Mouse (Mus musculus): ENCODE measurements around the gene Arhgef25.

The Arhgef25 gene

DNA sequence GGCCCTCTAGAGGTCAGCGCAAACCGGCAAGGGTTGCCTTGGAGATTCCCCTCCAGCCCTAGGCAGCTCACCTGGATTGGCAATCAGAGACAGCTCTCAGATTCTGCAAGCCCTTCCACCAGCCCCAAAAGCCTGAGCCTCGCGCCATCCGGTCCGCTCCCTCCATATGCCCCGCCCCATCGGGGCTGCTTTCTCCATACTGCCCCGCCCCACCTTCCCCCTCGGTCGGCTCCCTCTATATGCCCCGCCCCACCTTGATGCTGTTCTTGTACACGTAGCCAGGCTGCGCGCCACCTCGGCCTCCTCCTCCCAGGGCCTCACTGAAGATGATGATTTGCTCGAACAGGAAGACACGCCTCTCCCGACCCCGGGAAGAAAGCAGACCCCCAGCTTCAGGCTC is 6.1 kb downstream of the Arhgef25 start:
- DNase-seq, result no peak

DNA sequence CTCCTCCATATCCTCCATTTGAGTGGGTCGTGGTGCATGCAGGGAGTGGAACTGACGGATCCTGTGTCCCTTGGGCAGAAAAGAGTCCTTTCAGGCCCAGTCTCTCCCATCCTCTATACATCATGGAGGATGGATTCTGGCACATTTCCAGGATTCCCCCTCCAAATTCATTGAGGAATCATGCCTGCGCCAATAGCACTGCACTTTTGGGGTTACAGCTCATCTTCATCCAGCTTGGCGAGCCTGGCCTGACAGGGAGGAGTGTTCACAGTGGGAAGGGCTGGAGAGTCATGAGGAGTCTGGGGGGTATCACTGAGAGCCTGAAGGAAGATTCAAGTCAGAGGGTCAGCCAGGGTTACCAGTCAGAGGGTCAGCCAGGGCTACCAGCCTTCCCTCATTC is 7.3 kb downstream of the Arhgef25 start:
- no peak for DNase-seq

DNA sequence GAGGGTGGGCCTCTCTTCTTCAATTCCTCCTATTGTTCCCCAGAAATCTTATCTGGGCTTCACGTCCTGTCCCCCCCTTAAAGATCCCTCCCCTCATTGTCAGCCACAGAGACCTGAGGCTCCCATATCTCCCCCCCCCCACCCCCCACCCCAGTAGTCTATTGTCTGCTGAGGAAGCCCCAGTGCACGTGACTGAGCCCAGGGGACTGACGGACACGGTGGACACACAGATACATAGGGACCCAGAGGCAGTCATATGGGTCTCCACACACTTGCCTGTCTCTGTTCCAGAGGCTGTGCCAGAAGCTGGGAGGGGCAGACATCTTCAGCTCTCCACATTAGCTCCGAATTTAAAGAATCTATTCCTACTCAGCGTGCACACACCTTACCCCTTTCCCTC is 8.3 kb downstream of the Arhgef25 start:
- DNase-seq, result no peak

DNA sequence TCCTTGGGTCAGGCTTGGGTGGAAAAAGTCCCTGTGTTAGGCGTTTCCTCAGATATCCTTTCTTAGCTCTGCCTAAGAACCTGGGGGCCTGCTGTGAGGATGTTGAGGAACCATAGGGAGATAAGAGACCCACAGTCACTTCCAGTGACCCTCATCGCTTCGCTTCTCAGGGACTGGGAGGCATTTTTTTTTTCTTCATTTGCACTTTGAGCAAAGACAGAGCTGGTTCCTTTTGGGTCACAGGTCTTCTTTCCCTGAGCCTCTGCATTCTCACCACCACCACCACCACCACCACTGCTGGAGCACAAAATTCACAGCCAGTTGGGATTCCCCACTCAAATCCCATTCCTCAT is 9.2 kb downstream of the Arhgef25 start:
- no peak for DNase-seq

DNA sequence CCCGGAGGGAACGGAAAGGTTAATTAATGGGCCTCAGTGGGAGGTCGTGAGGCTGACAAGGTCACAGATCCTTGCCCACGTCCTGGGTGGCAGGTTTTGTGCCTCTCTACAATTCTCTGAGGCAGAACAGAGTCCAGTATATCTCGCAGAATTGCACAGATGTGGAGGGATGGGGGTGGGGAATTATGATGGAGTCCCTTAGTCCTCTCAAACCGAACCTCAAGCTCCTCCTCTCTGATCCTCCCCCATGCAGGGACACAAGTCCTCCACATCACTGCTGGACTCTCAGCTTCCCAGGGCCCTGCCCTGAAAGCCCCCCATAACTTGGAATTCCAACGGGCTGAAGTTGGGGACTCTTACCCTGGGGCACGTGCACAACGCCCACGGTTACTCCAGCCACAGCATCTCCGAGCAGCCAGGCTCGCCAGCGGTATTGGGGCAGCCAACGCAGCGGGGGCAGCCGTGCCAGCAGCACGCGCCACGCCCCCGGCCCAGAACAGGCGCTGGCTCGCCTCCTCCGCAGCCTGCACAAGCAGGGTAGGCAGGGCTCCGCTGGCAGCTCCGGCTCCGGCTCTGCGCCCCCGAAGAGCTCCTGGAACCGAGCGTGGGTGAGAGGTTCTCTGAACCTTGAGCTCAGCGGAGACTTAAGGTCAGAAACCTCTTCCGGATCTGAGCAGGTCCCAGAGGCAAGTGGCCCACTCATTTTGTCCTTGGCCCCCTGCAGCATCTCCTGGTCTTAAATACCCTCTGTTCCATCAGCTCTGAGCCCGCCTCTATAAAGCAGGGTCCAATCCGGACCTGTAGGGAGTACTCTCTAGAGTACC is 9.8 kb downstream of the Arhgef25 start, which contains the start of gene Slc26a10:
TSS of gene Slc26a10 (minus strand) at position 775 of the 824 bp plus-strand sequence.
- DNase-seq, result no peak

- DNase-seq, result no peak
Measured at GRCm38 (mm10) chr10:127178286-127179027, 11.4 kb downstream of the Arhgef25 start.

GRCm38 (mm10) chr10:127177719-127178118 is 12.2 kb downstream of the Arhgef25 start:
- no peak for DNase-seq

DNA sequence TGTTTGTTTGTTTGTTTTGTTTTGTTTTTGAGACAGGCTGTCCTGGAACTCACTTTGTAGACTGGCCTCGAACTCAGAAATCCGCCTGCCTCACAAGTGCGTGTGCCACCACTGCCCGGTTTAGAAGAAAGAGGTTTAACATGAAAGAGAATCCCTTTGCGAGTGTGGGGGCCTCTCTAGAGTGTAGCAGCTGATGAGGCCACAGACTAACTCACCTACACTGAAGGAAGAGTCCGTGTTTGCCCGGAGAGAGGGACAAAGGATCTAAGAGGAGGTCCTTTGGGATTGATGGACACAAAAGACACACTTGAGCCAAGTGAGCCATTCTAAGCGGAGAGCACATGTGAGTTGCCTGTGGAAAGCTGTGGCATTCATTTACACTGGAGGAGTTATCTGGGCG is 12.6 kb downstream of the Arhgef25 start:
- DNase-seq, result no peak

GRCm38 (mm10) chr10:127176756-127177155 is 13.1 kb downstream of the Arhgef25 start:
- no peak for DNase-seq

DNA sequence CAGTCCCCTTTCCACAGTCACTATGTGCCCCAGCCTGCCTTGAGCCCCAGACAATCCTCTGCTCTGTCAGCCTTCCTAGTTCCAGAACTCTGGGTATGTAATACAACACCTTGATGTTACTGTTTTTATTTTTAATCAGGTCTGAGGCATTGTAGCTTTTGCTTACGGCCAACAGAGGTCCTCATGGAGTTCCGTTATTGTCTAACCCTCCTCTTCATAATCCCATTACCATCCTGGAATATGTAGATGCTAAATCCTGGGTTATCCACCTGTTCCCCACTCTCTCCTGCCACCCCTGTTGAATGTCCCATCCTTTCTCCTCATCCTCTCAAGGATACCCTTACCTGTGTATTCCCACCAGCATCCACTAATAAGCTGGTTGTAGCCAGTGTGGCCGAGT is 13.7 kb downstream of the Arhgef25 start:
- DNase-seq, result no peak

DNA sequence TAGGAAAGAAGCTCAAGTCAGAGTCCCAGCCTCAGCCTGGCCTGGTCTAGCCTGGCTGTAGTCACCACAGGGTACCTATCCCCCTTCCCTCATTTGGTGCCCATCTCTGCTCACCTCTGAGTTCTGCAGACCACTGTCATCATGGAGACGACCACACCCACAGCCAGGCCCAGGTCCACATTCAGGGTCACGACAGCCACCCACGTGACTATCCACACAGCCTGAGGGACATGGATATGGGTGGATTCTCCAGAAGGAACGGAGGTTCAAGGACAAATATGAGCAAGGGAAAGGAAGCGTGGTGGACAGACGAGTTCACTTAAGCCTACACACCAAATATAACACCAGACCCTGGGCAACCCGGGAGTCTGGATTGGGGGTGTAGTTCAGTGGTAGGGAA is 15.7 kb downstream of the Arhgef25 start:
- DNase-seq, result no peak

GRCm38 (mm10) chr10:127173148-127174065 is 16.5 kb downstream of the Arhgef25 start:
- no peak for DNase-seq

DNA sequence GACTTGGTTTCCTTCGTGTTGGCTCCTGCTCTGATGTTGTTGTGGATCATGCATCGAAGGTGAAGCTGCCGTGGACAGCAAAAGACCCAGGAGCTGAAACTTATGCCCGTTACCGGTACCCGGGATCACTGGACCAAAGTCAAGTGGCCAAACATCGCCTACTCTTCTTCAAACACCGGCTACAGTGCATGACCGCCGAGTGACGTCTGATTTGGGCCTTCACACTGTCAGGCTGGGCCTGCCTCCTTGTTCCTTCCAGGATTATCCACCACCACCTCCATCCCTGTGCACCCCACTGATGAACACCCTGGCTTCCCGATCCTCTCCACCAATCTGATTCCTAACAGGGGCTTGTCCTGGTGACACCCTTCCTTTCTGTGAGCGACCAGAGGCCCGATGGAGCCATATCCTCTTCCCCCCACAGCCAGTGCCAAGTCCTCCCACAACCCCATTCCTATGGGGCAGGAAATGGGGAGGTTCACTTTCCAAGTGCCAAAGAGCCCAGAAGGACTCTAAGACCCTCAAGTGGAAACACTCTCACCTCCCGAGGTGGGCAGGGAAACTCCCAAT is 18.2 kb downstream of the Arhgef25 start:
- DNase-seq, result no peak

DNA sequence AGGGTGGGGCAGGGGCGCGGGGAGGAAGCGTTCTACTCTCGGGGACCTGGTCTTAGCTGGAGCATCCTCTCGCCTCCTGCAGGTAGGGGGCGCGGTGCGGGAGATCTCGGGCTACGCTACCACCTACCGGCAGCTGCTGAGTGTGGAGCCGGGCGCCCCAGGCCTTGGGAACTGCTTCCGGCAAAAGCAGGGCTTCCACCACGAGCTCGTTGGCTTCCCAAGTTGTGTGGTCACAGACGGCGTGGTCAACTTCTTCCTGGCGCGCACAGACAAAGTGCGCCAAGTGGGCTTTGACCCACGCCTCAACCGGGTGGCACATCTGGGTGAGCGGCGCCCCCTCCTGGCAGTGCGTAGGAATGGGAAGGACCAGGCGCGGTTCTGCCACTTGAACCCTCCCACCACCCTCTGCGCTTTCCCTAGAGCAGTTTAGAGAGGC is 19.0 kb downstream of the Arhgef25 start:
- DNase-seq, result peak; percentile 69 to 76

DNA sequence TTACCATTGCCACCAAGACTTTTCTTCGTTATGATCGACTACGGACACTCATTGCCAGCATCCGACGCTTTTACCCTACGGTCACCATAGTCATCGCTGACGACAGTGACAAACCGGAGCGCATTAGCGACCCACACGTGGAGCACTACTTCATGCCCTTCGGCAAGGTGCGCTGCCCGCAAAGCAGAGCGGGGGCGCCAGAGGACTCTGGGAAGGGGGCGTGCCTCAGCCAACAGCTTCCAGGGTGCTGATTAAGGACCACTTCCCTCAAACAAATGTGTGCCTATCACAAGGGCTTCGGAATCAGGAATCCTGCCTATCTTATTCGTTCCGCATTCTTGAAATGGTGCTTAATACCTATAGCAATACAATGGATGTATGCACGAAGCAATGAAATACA is 19.9 kb downstream of the Arhgef25 start:
- no peak for DNase-seq

DNA sequence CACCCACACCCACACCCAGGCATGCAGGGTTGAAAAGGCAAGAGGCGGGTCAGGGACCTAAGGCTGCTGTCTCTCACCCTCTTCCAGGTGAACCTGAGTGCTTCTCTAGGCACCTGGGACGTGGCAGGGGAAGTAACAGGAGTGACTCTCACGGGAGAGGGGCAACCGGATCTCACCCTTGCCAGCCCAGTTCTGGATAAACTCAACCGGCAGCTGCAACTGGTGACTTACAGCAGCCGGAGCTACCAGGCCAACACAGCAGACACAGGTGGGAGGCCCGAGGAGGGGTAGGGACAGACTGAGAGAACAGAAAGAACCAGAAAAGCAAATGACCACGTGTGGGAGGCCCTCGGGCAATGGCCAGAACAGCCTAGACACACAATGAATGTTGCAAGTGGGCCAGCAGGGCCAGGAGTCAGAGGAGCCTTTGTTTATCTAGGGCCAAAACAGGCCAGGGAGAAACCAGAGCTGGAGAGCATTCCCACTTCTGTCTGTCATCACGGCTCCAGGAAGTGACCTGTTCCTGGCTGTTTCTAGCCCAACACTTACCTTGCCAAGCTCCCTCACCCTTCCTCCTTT is 22.2 kb downstream of the Arhgef25 start:
- no peak for DNase-seq

DNA sequence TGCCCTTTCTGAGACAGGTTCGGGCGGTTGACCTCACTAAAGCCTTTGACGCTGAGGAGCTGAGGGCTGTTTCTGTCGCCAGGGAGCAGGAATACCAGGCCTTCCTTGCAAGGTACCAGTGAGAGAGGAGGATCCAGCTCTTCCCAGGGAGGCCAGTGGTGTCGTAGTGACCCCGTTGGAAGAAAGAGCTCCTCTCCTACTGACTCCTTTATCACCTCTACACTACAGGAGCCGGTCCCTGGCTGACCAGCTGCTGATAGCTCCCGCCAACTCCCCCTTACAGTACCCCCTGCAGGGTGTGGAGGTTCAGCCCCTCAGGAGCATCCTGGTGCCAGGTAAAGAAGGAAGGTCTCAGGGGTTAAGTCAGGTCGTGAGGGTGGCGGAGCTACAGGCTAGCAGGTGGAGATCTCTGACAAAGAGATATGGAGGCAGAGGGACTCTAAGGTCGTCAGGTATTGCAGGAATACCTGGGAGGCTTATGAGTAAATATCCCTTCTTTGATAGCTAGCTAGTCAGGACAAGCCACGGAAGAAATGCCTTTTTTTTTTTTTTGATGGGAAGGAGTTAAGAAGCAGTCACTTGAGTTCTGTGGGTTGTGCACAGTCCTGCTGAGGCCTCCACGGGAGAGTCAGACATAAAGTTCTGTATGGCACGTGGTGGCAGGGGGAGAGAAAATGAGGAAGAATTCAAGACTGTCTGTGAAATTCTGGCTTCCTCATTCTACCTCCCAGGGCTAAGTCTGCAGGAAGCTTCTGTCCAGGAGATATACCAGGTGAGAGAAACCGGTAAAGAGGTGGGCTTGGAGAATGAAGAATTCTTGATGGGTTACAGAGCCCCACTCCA is 22.9 kb downstream of the Arhgef25 start:
- no peak for DNase-seq

- DNase-seq, result no peak
Measured at GRCm38 (mm10) chr10:127166404-127166715, 23.5 kb downstream of the Arhgef25 start.

DNA sequence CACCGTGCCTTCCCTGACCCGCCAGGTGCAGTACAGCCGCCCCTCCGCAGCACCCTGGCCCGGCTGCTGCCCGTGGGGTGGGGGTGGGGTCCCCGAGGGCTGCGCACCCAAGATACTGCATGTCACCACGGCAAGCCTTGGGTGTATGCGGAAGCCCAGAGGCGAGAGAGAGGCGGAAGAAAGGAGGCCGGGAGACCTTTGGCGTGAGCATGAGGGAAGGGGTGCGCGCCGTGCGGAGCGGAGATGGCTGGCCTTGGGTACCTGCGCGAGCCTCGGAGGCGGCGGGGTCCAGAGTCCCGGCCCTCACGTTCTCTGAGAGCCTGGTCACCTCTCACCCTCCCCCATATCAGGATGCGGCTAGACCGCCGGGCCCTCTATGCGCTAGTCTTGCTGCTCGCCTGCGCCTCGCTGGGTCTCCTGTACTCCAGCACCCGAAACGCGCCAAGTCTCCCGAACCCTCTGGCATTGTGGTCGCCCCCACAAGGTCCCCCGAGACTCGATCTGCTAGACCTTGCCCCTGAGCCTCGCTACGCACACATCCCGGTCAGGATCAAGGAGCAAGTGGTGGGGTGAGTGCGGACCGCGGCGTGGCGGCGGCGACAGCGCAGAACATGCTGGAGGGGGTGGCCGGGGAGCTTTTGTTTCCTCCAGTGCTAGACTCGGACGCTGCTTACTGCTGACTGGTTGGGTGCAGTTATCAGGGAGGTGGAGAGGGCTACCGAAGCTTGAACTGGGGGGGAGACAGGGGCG is 24.1 kb downstream of the Arhgef25 start:
- peak; percentile 71 to 78 for DNase-seq

GRCm38 (mm10) chr10:127165354-127165653 is 24.6 kb downstream of the Arhgef25 start:
- no peak for DNase-seq
